Mouse (Mus musculus): ENCODE measurements at regions not wholly inside any gene's neighbourhood (a gene's known extent, or its start where the extent isn't known, plus 50 kb on each side); places are given as distances from the start of the nearest gene placed in this dataset.

DNA sequence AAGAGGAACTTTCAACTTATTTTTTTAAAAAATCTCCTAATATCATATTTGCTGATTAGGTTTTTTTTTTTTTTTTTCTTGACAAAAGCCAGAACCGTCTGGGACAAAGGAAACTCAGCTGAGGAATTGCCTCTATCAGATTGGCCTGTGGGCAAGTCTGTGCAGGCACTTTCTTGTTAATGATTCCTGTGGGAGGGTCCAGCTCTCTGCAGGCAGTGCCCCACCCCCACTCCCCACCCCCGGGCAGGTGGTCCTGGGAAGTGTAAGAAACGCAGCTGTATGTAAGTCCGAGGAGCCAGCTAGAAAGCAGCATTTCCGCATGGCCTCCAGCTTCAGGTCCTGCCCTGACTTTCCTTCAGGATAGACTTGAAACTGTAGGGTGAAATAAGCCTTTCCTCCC lies 377.7 kb downstream of the Sox2 start:
- no peak for DNase-seq (ENCODE audit: low spot score)

DNA sequence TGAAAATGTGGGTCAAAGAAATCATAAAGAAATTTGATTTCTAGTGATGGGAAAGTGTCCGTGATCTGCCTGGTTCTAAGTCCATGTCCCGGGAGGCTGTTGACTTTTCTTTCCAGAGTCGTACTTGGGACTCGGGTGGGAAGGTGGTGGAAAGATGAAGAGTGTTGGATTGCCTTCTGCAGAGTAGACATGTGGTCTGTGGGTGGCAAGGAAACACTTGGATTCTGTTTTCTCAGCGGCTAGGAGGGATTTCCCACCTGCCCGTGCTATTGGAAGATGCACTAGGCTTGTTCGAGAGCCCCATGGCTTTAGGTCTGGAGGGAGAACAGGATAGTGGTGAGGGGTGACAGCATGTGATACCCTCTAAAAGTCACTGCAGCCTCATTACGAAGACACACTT lies 379.7 kb downstream of the Sox2 start:
- DNase-seq (ENCODE audit: low spot score), result no peak

GRCm38 (mm10) chr3:35033587-35033986 lies 383.4 kb downstream of the Sox2 start:
- DNase-seq (ENCODE audit: low spot score), result peak; percentile 24

GRCm38 (mm10) chr3:35035234-35035633 lies 385.0 kb downstream of the Sox2 start:
- no peak for DNase-seq (ENCODE audit: low spot score)

DNA sequence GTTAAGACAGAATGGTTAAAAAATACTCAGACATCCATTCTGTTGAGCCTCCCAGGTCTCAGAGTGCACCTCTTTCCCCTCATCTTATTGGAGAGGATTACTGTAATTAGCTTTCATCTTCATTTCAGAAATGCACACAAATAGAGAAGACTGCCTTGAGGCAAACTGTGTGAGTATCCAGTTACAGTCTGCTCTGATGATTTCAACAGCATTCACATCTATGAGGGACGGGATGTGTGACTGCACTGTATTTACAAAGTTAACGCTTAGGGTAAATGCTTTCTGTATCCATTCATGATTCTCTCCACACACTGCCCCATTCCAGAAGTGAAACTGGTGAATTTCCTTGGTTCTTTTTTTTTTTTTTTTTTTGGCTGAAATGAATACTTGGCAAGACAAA lies 393.5 kb downstream of the Sox2 start:
- DNase-seq (ENCODE audit: low spot score), result no peak

GRCm38 (mm10) chr3:35059438-35059837 lies 409.2 kb downstream of the Sox2 start:
- no peak for DNase-seq (ENCODE audit: low spot score)

DNA sequence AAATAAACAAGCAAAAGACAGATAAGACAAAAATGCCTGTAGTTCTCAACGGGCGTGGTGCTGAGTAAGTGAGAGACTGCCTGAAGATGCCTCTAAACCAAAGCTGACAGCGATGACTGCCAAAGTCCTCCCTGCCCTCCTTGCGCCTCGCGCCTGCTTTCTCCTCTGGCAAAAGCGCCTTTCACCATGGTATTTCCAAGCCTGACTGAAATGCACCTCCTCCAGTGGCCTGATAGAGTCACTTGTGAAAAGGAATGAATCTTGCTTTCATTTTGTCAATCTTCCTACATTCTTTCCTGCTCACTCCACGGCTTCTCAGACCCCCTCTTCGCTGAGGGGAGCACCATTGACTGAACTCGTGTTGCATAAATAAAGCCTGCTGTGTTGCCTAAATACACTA lies 409.8 kb downstream of the Sox2 start:
- DNase-seq (ENCODE audit: low spot score), result peak; percentile 27

DNA sequence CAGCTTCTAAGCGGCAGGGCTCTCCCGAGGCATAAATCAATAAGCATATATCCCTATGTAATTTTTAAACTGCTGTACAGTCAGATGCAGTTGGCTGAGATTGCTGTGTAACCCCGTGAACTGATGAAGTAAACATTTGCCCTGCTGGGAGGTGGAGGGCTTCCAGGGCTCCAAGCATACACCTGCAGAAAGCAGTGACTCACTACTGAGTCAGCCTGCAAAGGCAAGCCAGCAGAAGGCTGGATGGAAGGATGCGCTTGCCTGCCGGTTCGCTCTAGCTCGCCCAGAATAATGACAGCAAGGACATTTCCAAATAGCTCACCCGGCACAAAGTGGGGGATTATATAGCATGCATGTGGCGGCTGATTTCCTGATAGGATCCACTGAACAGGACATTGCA lies 416.6 kb downstream of the Sox2 start:
- no peak for DNase-seq (ENCODE audit: low spot score)

DNA sequence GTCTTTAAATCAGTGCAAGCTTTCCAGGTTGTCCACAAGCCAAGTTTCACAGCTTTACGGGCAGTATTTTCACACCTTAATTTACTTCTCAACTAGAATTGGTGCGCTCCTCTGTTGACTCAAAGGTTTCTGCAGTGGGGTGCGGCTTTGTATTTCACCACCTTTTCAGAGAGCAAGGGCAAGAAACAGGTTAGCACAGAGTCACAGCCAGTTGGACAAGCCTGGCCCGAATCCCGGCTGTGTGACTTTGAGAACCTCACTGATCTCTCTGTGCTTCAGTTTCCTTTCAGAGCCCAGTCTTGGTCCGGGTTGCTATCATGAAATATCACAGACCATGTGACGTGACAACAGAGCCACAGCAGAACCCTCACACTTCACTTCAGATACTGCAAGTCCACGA lies 418.4 kb downstream of the Sox2 start:
- DNase-seq (ENCODE audit: low spot score), result no peak

GRCm38 (mm10) chr3:35071046-35071445 lies 420.8 kb downstream of the Sox2 start:
- DNase-seq (ENCODE audit: low spot score), result no peak

DNA sequence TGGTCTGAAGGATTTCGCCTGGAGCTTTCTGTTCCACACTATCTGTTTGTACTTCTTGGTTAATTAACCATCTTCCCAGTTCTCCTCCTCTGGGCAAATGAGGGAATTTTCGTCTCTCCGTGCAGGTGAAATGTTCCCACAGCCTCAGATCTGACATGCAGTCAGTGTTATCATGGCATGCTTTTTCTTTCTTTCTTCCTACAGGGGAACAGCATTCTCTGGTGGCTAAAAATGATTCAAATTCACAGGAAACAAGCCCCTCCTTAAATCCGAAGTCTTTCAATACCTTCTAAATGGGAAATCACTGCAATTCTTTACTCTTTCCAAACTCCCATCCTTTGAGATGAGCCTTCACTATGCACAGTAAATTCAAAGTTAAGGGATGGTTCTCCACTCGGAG lies 429.7 kb downstream of the Sox2 start:
- no peak for DNase-seq (ENCODE audit: low spot score)

GRCm38 (mm10) chr3:35084091-35084867 lies 434.1 kb downstream of the Sox2 start:
- peak; percentile 87 for DNase-seq (ENCODE audit: low spot score)

DNA sequence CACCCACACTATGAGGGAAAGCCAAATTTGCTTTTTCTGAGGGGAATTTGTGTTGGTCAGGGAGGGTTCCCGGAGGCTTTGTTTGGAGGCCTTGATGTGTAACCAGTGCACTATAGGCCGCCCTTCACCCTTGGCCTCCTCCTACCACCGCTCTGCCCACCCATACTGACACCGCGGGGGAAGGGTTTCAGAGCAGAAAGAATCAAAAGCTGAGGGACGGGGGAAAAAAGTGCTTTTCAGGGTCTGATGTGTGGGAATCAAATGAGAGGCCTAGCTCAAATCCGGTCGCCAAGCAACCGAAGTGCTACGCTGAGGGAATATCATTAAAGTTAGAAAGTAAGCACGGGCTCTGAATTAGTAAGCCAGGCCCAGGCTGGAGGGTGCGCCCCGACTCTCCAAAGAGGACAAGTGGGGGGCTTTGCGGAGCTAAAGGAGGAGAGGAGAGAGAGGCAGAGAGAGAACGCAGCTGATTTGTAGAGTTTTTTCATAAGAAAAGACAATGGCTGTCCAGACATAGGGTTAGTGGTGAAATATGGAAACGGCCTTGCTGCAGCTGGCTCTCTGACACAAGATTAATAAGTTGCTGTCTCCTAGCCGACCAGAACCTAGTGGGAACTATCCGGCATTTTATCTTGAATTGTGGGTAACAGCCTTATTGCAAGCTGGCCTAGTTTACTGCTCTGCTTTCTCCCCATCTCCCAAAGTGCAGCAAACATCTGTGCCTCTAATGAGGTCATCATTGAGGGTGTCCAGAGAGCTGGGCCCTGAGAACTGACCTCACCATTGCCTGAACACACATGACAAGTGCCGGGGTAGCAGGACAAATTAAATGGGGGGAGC lies 438.3 kb downstream of the Sox2 start:
- peak; percentile 70 for DNase-seq (ENCODE audit: low spot score)

DNA sequence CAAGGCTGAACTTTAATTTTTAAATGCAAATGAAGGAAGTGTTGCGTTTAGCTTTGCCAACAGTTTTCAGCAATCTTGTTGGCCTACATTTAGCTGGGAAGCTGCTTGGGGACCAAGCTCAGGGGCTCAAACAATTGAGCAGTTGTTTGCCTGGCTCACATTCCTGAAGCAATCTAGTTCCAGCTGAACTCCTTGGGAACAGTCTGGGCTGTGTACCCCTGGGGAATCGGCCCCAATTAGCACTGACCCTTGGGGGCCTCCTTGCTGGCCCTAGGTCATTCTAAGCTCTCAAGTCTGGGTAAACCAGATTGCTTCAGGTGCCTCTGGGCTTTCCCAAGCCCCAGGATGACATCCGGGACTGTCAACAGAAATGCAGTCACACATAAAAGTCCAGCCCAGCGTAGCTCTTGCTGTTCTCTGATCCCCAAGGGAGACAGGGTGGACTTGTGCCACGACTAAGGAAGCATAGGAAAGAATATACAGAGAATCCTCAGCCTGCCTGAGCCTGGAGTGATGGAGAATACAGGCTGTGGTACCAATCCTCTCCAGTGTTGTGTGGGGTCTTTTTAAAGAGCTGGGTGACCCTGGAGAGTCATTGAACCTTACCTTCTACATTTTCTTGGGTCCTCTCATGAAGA lies 440.4 kb downstream of the Sox2 start:
- peak; percentile 77 for DNase-seq (ENCODE audit: low spot score)

DNA sequence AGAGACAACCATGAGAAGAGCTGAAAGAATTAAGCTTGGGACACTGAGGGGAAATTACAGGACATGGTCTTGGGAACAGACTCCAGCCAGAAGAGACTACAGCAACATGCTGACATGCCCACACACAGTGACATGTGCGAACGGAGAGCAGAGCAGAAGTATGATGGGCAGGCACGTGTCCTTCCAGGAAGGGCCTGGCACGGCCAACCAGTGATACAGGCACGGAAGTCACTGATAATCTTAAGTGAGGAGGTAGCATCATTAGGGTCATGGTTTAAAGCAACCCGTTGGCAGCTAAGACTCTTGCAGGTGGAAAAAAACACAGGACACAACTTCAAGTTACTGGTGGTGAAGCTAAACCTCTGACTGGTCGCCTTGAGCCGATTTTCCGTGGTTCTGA lies 442.8 kb downstream of the Sox2 start:
- DNase-seq (ENCODE audit: low spot score), result no peak

DNA sequence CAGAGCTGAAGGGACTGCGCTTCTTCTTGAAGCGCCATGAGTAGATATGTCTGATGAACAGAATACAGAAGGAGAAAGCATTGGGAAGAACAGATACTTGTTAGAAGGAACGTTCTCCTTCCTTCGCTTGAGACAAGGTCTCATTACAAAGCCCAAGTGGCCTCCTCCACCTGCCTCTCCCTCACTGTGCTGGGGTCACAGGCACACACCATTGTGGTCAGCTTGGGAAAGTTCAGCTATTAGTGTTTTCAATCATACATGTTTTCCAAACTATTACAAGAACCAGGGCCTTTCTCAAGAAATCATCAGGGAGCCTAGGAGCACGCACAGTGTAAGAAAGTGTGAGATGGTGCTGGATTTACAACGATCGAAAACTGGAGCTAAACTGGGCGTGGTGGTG lies 445.0 kb downstream of the Sox2 start:
- DNase-seq (ENCODE audit: low spot score), result no peak

GRCm38 (mm10) chr3:35096381-35096780 lies 446.2 kb downstream of the Sox2 start:
- DNase-seq (ENCODE audit: low spot score), result no peak

- no peak for DNase-seq (ENCODE audit: low spot score)
Observed at GRCm38 (mm10) chr3:35097766-35098165, 447.6 kb downstream of the Sox2 start.

DNA sequence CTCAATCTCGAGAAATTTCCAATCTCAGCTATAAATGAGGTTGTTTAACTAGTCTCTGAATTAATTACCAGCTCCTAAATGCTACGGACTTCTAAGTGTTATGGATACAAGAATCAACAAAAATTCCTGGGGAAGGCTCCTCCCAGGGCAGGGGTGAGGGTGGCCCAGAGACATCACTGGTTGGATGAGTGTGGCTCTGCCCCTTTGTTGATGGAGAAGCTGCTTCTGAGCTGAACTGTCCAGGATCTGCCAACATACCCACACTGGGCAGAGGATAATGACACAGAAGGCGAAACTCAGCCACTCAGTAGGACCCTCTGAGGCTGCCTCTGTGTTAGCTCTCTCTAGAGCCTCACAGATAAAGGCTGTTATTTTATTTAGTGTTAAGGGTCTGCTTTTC lies 449.0 kb downstream of the Sox2 start:
- no peak for DNase-seq (ENCODE audit: low spot score)

- no peak for DNase-seq (ENCODE audit: low spot score)
Observed at GRCm38 (mm10) chr3:35099876-35100420, 449.7 kb downstream of the Sox2 start.

- no peak for DNase-seq (ENCODE audit: low spot score)
Observed at GRCm38 (mm10) chr3:35101286-35101685, 451.1 kb downstream of the Sox2 start.

DNA sequence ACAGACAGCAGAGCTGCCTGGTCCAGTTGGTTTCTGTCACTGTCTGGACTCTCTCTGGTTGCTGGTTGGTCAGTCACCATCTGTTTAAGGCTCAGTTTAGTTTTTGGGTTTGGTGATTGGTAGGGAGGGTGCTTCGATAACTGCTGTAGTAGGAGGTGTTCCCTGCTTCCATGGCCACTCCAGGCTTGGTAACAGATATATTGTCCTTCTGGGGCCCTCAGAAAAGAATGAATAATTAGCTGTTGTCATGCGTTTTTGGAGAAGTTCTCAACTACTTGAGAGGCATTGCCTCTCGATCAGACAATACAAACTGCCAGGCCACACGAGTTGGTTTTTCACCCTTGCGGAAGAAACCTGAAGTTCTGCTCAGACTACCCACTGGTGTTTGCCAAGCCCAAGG lies 451.7 kb downstream of the Sox2 start:
- no peak for DNase-seq (ENCODE audit: low spot score)

Data from retina, embryonic 14.5 days (tissue).